Mouse (Mus musculus) limb, embryonic 11.5 days (tissue): Measurements from ENCODE around the gene Ptprn2. TPM values are rescaled to one million over a fixed set of nuclear protein-coding genes. Genes with fewer than 3 reads are reported as not detected.
"Not testable (repeated sequence)": the region's sequence is repeated elsewhere in the genome, so short reads cannot be mapped to it uniquely, and the experiment has no call there.

ENCODE experiments used
- ATAC-seq: fragments of 200-750 bp; cut with Nextera tagmentation; 2 replicates; pipeline ENCODE4 v1.8.0; 2017; ENCODE audit warnings: low read depth; ENCODE audit not compliant: insufficient number of reproducible peaks, low FRiP score, low TSS enrichment
- DNase-seq: peaks from one replicate; pipeline ENCODE4 v3.0.0-alpha.2; 2015; ENCODE audit warnings: low spot score
- H3K27ac ChIP-seq: fragments of 300-500 bp; sonication (generic); replicated peaks from 2 replicates; pipeline ENCODE4 v1.5.1; 2014; ENCODE audit warnings: low read depth, mild to moderate bottlenecking, low read length
- H3K27me3 ChIP-seq: fragments of 300-500 bp; sonication (generic); 2 replicates; pipeline ENCODE4 v1.6.1; 2014; ENCODE audit warnings: mild to moderate bottlenecking, low read length, mixed read lengths; ENCODE audit not compliant: control insufficient read depth, insufficient read depth
- H3K36me3 ChIP-seq: fragments of 300-500 bp; sonication (generic); 2 replicates; pipeline ENCODE4 v1.6.1; 2014; ENCODE audit warnings: mild to moderate bottlenecking, low read length, moderate library complexity, mixed read lengths; ENCODE audit not compliant: control insufficient read depth, insufficient read depth
- H3K4me1 ChIP-seq: fragments of 300-500 bp; sonication (generic); 2 replicates; pipeline ENCODE4 v1.6.1; 2014; ENCODE audit warnings: low read length, mixed read lengths; ENCODE audit not compliant: control insufficient read depth, insufficient read depth
- H3K4me2 ChIP-seq: fragments of 300-500 bp; sonication (generic); 2 replicates; pipeline ENCODE4 v1.6.1; 2014; ENCODE audit warnings: low read depth, mild to moderate bottlenecking, moderate library complexity; ENCODE audit not compliant: severe bottlenecking
- H3K4me3 ChIP-seq: fragments of 300-500 bp; sonication (generic); 2 replicates; pipeline ENCODE4 v1.5.1; 2014; ENCODE audit warnings: low read depth, low read length
- H3K9ac ChIP-seq: fragments of 300-500 bp; sonication (generic); 2 replicates; pipeline ENCODE4 v1.6.1; 2014; ENCODE audit warnings: mild to moderate bottlenecking, low read length
- H3K9me3 ChIP-seq: fragments of 300-500 bp; sonication (generic); 2 replicates; pipeline ENCODE4 v1.6.1; 2016; ENCODE audit warnings: low read length; ENCODE audit not compliant: control insufficient read depth
- WGBS: fragments of 180-500 bp; shearing (Covaris S2); extraction: QIAGEN DNeasy Blood & Tissue Kit; methylation state at CpG from one replicate; pipeline ENCODE4 v1.1.7; 2014; 5-methylcytosine and 5-hydroxymethylcytosine counted together
- polyA plus RNA-seq: library from polyadenylated mRNA; unstranded; fragments of >200 nt; fragmentation: Nextera tagmentation; extraction: Ambion mirVana; gene quantifications from 2 replicates; pipeline ENCODE4 v1.2.1, GENCODE M21; 2014

Ptprn2 gene
- polyA plus RNA-seq, 1 experiment from 2014 or later = not detected

DNA sequence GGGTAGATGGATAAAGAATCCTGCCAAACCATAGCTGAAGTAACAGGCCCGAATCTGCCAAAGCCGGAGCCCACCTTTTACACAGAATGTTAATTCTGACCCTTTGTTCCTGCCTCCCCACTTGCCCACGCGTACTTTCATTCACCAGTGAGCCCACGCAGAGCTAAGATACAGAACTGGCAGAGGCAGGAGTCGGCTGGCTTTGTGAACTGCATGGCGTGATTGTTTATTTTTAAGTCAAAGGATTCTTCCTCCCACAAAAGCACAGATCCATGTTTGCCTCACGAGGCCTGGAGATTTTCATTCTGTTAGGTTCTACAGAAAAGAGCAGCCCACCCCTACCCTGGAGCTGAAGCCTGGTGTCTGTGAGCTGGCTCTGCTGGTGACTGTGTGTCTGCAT is 3.3 kb downstream of the Ptprn2 start:
- H3K27ac ChIP-seq = no peak overlapping the region
- no peaks in the 10 kb centered on the region for H3K36me3 ChIP-seq
- WGBS = 76% methylated on average over 8 of the region's 8 CpGs
- H3K9ac ChIP-seq = no peak overlapping the region
- ATAC-seq = no peak
- no peak overlapping the region for H3K4me3 ChIP-seq
- DNase-seq = no peak
- H3K9me3 ChIP-seq = no peaks in the 10 kb centered on the region
- peaks cover 2% of the 10 kb centered on the region; the same call in 1 of the 2 replicates for H3K4me1 ChIP-seq
- H3K27me3 ChIP-seq = peaks cover 10% of the 10 kb centered on the region; the same call in 1 of the 2 replicates
- H3K4me2 ChIP-seq = no peak overlapping the region

DNA sequence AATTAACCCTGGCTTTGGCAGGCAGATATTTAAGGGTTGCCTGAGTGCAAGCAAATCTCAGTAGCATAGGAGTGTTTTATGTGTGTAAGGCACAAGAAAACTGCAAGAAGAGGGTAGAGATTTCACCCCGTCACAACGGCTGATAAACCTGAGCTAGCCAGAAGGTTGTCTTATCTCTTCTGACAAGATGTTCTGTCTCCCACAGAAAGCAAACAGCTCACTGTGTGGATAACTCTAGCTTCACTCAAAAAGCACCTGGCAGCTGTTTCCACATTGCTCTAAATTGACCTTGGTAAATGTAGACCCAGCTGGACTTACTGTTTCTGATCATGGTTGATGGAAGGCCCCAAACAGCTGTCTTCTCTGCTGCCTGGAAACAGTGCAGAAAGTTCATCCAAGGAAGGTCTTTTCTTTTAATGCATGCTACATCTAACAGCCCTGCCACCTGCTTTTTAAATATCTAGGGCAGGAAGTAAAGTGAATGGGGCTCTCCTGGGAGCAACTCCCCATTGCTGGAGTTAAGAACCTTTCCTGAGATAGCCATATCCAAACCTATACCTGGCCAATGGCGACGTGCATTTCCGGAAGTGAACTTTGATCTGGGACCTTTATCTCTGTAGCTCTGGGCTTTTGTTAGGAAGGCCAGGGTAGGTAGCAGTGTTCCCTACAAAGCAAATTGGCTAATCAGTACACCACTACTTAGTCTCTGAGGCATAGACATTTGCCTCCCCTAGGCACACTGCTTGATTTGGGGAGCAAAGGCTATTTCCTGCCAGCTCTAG is 5.2 kb downstream of the Ptprn2 start:
- Histone ChIP-seq H3K4me3 (no peak overlapping the region), H3K9me3 (no peaks in the 10 kb centered on the region), H3K4me1 (peaks cover 2% of the 10 kb centered on the region; the same call in 1 of the 2 replicates), H3K27me3 (peaks cover 10% of the 10 kb centered on the region; the same call in 1 of the 2 replicates), H3K9ac (no peak overlapping the region), H3K27ac (no peak overlapping the region), H3K36me3 (no peaks in the 10 kb centered on the region), H3K4me2 (no peak overlapping the region)
- WGBS = 86% methylated on average over 5 of the region's 5 CpGs
- DNase-seq (no peak), ATAC-seq (no peak)

DNA sequence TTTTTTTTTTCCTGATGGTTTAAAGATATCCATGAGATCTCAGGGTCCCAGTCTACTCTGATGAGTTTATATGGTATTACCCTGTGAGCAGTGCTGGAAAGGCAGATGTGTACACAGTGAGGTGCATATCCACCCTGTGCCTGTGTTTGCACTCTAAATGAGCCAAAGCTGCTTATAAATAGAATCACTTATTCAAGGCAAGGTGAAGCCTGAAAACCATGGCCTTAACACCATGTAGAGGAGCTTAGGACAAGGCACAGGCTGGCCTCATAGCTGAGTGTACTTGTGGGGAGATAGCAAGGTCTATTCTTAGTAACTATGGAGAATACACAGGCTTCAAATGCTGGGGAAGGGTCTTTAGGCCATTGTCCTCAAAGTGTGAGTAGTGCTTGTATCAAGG is 13.1 kb downstream of the Ptprn2 start:
- H3K4me1 ChIP-seq = no peaks in the 10 kb centered on the region
- ATAC-seq = no peak
- H3K4me3 ChIP-seq = no peak overlapping the region
- H3K27me3 ChIP-seq = no peaks in the 10 kb centered on the region
- no peaks in the 10 kb centered on the region for H3K9me3 ChIP-seq
- no peak overlapping the region for H3K9ac ChIP-seq
- H3K27ac ChIP-seq = no peak overlapping the region
- no peak for DNase-seq
- no peak overlapping the region for H3K4me2 ChIP-seq
- H3K36me3 ChIP-seq = no peaks in the 10 kb centered on the region

DNA sequence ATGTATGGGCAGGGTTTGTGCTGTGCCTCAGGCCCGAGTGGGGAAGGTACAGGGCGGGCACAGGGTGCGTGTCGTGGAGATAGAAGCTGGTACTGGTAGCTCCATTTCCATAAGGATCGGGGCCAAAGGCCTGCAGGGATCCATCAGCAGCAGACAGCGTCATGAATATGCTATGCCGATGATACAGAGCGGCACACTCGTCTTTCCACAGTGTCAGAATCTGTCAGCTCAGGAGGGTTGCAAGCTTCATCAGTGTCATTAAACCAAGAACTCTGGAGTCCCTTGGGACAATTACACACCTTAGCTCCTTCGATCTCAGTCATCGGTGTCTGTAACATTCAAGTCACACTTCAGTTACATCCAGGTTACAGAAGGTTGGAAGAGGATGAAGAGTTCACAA is 15.1 kb downstream of the Ptprn2 start:
- Histone ChIP-seq H3K4me1 (no peaks in the 10 kb centered on the region), H3K27ac (no peak overlapping the region), H3K4me2 (no peak overlapping the region), H3K9me3 (no peaks in the 10 kb centered on the region), H3K27me3 (no peaks in the 10 kb centered on the region), H3K9ac (no peak overlapping the region), H3K36me3 (no peaks in the 10 kb centered on the region), H3K4me3 (no peak overlapping the region)
- 85% methylated on average over 11 of the region's 11 CpGs for WGBS
- no peak for DNase-seq
- no peak for ATAC-seq

DNA sequence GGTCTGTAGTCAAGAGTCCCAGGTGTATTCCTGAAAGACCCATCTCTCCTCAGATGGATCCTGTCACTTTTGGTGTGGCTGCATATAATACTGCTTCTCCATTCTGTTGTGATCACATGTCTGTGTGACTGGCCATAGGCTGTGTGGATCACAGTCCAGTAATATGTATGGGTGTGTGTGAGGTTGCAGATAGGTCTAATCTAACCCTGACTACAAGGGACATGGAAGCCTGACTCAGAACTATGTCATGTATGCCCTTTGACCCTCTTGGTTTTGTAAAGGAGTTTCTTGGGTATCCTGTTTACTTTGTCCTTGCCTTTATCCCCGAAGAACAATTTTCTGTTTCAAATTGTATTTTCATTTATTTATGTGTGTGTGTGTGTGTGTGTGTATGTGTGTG is 27.0 kb downstream of the Ptprn2 start:
- no peak overlapping the region for H3K27ac ChIP-seq
- H3K27me3 ChIP-seq = no peaks in the 10 kb centered on the region
- no peaks in the 10 kb centered on the region for H3K4me1 ChIP-seq
- no peak overlapping the region for H3K4me2 ChIP-seq
- H3K9ac ChIP-seq = no peak overlapping the region
- WGBS = 90% methylated on average over 1 of the region's 1 CpGs
- no peak overlapping the region for H3K4me3 ChIP-seq
- H3K36me3 ChIP-seq = no peaks in the 10 kb centered on the region
- DNase-seq (no peak), ATAC-seq (no peak)
- no peaks in the 10 kb centered on the region for H3K9me3 ChIP-seq

DNA sequence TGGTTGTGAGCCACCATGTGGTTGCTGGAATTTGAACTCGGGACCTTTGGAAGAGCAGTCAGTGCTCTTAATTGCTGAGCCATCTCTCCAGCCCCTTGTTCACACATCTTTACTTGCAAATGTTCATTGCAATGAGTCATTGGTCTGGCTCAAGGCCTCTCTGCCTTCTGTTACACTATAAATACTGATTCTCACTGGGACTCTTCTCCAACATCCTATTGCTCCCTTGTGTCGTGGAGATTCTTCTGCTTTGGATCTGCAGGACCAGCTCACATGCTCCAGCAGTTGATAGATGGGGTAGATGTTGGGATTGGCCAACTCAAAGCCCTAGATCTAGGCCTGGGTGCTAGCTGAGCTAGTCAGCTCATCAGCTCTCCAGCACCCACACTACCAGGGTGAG is 28.3 kb downstream of the Ptprn2 start:
- 76% methylated on average over 2 of the region's 2 CpGs for WGBS
- not testable (repeated sequence) for H3K27me3 ChIP-seq, H3K36me3 ChIP-seq, H3K27ac ChIP-seq, H3K4me3 ChIP-seq, H3K4me1 ChIP-seq, ATAC-seq, H3K9me3 ChIP-seq, DNase-seq, H3K9ac ChIP-seq, H3K4me2 ChIP-seq

DNA sequence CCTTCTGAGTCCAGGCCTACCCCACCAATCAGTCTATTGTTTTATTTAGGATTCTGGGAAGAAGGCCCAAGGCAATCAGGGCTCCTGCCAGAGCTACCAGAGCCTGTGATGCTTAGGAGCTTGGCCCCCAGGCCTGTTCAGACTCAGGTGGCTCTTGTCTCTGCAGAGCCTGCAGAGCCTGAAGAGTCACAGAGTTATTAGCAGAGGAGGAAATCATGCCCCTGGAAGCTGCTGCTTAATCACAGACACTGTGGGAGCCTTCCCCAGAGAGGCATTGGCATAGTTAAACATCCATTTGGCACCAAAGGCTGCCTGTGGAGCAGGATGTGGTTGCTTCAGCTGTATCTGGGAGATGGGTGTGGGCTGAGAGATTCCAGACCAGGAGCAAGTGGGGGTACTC is 30.3 kb downstream of the Ptprn2 start:
- ATAC-seq (no peak), DNase-seq (no peak)
- Histone ChIP-seq H3K27me3 (no peaks in the 10 kb centered on the region), H3K4me1 (no peaks in the 10 kb centered on the region), H3K9me3 (no peaks in the 10 kb centered on the region), H3K36me3 (no peaks in the 10 kb centered on the region), H3K9ac (no peak overlapping the region), H3K4me3 (no peak overlapping the region), H3K4me2 (no peak overlapping the region), H3K27ac (no peak overlapping the region)

DNA sequence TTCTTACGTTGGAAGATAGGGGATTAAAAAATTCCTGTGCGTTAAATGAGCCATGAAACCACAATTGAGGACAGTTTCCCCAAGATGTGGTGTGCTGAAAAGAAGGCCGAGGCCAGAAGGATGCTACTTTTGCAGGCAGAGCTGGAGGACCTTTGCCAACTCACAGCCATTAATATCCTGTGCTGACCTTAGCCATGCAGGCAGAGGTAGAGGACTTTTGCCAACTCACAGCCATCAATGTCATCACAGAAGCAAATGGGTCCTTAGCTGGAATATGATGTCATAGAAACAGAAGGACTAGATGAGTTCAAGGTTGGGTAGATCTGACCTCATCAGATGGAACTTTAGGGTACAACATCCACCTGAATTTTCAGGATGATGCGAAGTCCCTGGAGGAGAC is 43.3 kb downstream of the Ptprn2 start:
- Histone ChIP-seq H3K9ac (no peak overlapping the region), H3K27ac (no peak overlapping the region), H3K36me3 (no peaks in the 10 kb centered on the region), H3K9me3 (no peaks in the 10 kb centered on the region), H3K4me1 (no peaks in the 10 kb centered on the region), H3K4me3 (no peak overlapping the region), H3K27me3 (no peaks in the 10 kb centered on the region), H3K4me2 (no peak overlapping the region)
- WGBS = 80% methylated on average over 4 of the region's 4 CpGs
- ATAC-seq (no peak), DNase-seq (no peak)

DNA sequence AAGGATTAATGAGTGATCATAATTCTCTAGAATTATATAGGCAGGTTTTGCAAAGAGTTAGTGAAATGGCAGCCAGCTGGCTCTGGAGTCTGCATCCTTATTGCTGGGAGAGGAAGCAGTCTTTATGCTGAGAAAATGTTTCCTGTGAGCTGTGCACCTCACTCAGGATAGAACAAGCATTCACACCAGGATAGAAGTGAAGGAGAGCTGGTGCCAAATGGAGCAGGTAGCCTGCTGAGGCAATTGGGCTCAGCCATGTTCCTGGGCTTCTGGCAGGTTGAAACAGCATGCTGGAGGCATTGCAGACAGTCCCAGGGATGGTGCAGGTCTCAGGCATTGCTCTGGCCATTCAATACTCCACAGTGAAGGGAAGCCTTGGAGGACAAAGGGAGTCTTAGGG is 47.8 kb downstream of the Ptprn2 start:
- H3K9ac ChIP-seq = no peak overlapping the region
- no peaks in the 10 kb centered on the region for H3K27me3 ChIP-seq
- H3K4me1 ChIP-seq = no peaks in the 10 kb centered on the region
- no peak for ATAC-seq
- no peak overlapping the region for H3K4me2 ChIP-seq
- no peak overlapping the region for H3K27ac ChIP-seq
- no peak overlapping the region for H3K4me3 ChIP-seq
- H3K36me3 ChIP-seq = no peaks in the 10 kb centered on the region
- no peaks in the 10 kb centered on the region for H3K9me3 ChIP-seq
- DNase-seq = no peak
